Mouse (Mus musculus) bone marrow, adult 2 months (tissue): ENCODE measurements around the gene Gpd1l. TPM values are rescaled to one million over a fixed set of nuclear protein-coding genes. Genes with fewer than 3 reads are reported as not detected.
A peak's percentile ranks its signal among the peaks of the same experiment; 100 is the strongest.
"Not testable (repeated sequence)": the region's sequence is repeated elsewhere in the genome, so short reads cannot be mapped to it uniquely, and the experiment has no call there.

ENCODE experiments used
- H3K27ac ChIP-seq: fragments of 200-500 bp; 2 replicates; pipeline ENCODE4 v1.5.1; 2012; ENCODE audit warnings: low read depth, mild to moderate bottlenecking, control low read depth, inconsistent platforms, low read length; ENCODE audit not compliant: control insufficient read depth, poor library complexity, insufficient read depth
- H3K4me1 ChIP-seq: fragments of 200-500 bp; 2 replicates; pipeline ENCODE4 v1.6.1; 2011; ENCODE audit warnings: low read length; ENCODE audit not compliant: control insufficient read depth, insufficient read depth
- H3K4me3 ChIP-seq: fragments of 200-500 bp; replicated peaks from 2 replicates; pipeline ENCODE3; 2011; ENCODE audit warnings: mild to moderate bottlenecking, low read depth, low read length, control low read depth; ENCODE audit not compliant: control insufficient read depth
- CTCF ChIP-seq: fragments of 200-500 bp; IDR thresholded peaks from 2 replicates; pipeline ENCODE4 v1.5.1; 2011; ENCODE audit warnings: low read length, control low read depth; ENCODE audit not compliant: control insufficient read depth, insufficient read depth
- POLR2A ChIP-seq: fragments of 200-500 bp; IDR thresholded peaks from 2 replicates; pipeline ENCODE4 v1.6.1; 2011; ENCODE audit warnings: low read depth, mild to moderate bottlenecking, control low read depth, low read length, borderline replicate concordance; ENCODE audit not compliant: control insufficient read depth
- WGBS: fragments of 180-500 bp; shearing (Covaris S2); methylation state at CpG from one replicate; pipeline ENCODE4 v1.1.7; 2018; 5-methylcytosine and 5-hydroxymethylcytosine counted together
- polyA plus RNA-seq: library from polyadenylated mRNA; stranded (reverse); fragments of >200 nt; gene quantifications from 2 replicates; pipeline ENCODE4 v1.2.4, GENCODE M21; 2011; ENCODE audit warnings: low replicate concordance; ENCODE audit not compliant: missing spikeins, insufficient read depth, insufficient read length

The Gpd1l gene
- polyA plus RNA-seq: 12.3 and 14.6 TPM in 2 replicates

GRCm38 (mm10) chr9:114933723-114934171, at the start of gene Gpd1l:
TSS of gene Gpd1l (minus strand) at chr9:114933987.
- H3K4me3 ChIP-seq: peak within 1 kb of the TSS; percentile 97
- TF ChIP-seq CTCF (no peak), POLR2A (peak; percentile 93)
- WGBS: under 1% methylated on average over 30 of the region's 30 CpGs
- no peaks in the 10 kb centered on the region; the same call in 1 of the 2 replicates for H3K4me1 ChIP-seq
- peak within 1 kb of the TSS; percentile 90 for H3K27ac ChIP-seq

- 85% methylated on average over 16 of the region's 16 CpGs for WGBS
- no peaks in the 10 kb centered on the region for H3K4me1 ChIP-seq
- no peak within 1 kb of the TSS for H3K27ac ChIP-seq
- no peak within 1 kb of the TSS for H3K4me3 ChIP-seq
- no peak for TF ChIP-seq POLR2A
- TF ChIP-seq CTCF: no peak
Observed at GRCm38 (mm10) chr9:114982689-114983360, 49.0 kb upstream of the Gpd1l start, which contains the start of gene Rps27rt. TSS of gene Rps27rt (minus strand) at chr9:114982739.

GRCm38 (mm10) chr9:114979969-114980368, 46.2 kb upstream of the Gpd1l start:
- no peak overlapping the region for H3K27ac ChIP-seq
- no peak for TF ChIP-seq CTCF
- TF ChIP-seq POLR2A: no peak
- H3K4me3 ChIP-seq: no peak overlapping the region
- H3K4me1 ChIP-seq: no peaks in the 10 kb centered on the region
- WGBS: 68% methylated on average over 6 of the region's 6 CpGs

GRCm38 (mm10) chr9:114978281-114979111, 44.7 kb upstream of the Gpd1l start, which contains the start of gene Osbpl10:
TSS of gene Osbpl10 (plus strand) at chr9:114978569.
- H3K4me1 ChIP-seq: no peaks in the 10 kb centered on the region
- H3K27ac ChIP-seq: no peak within 1 kb of the TSS; the same call in 1 of the 2 replicates
- H3K4me3 ChIP-seq: peak within 1 kb of the TSS; percentile 14
- no peak for TF ChIP-seq CTCF
- TF ChIP-seq POLR2A: no peak
- under 1% methylated on average over 85 of the region's 86 CpGs for WGBS

- H3K4me3 ChIP-seq: no peak overlapping the region
- TF ChIP-seq POLR2A (no peak), CTCF (no peak)
- no peaks in the 10 kb centered on the region for H3K4me1 ChIP-seq
- WGBS: 14% methylated on average over 31 of the region's 31 CpGs
- H3K27ac ChIP-seq: no peak overlapping the region
Observed at GRCm38 (mm10) chr9:114977461-114978280, 43.9 kb upstream of the Gpd1l start.

GRCm38 (mm10) chr9:114966286-114966685, 32.5 kb upstream of the Gpd1l start:
- H3K4me1 ChIP-seq, H3K4me3 ChIP-seq, H3K27ac ChIP-seq: not testable (repeated sequence)
- WGBS: 86% methylated on average over 7 of the region's 7 CpGs

GRCm38 (mm10) chr9:114964093-114964492, 30.3 kb upstream of the Gpd1l start:
- TF ChIP-seq CTCF (no peak), POLR2A (no peak)

DNA sequence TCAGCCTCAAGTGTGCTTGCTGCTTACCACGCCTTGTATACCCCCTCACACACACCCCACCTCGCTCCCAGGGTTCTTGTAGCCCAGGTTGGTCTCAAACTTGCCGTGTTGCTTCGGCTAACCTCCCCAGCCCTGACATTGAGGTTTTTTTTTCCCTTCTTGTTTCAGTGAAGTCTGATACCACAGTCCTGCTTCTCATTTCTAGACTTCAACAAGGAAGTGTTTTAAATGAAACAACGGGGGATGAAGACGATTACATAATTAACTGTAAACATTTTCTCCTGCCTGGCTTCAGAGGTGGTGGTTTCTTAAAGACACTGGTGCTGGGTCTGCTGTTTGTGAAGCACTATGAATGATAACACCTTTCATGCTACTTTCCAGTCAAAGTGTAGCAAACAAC, 27.1 kb upstream of the Gpd1l start:
- Histone ChIP-seq H3K4me1 (no peaks in the 10 kb centered on the region; the same call in 1 of the 2 replicates), H3K4me3 (no peak overlapping the region), H3K27ac (0 out of 2 replicates have a peak overlapping the region, but pooled peaks have one; percentile 56)
- TF ChIP-seq POLR2A (no peak), CTCF (no peak)
- WGBS: 21% methylated on average over 6 of the region's 6 CpGs

More at GRCm38 (mm10) chr9:114964093-114964492, 30.3 kb upstream of the Gpd1l start:
- H3K4me3 ChIP-seq: no peak overlapping the region
- H3K27ac ChIP-seq: no peak overlapping the region
- 61% methylated on average over 3 of the region's 3 CpGs for WGBS
- H3K4me1 ChIP-seq: no peaks in the 10 kb centered on the region; the same call in 1 of the 2 replicates
